Mouse (Mus musculus): ENCODE data around the gene Inafm1. TPM values are rescaled to one million over a fixed set of nuclear protein-coding genes. Genes with fewer than 3 reads are reported as not detected.

Gene Inafm1
- total and polyA plus RNA-seq, 3 experiments, result 1.5 to 9.5 (median 7.4) TPM

DNA sequence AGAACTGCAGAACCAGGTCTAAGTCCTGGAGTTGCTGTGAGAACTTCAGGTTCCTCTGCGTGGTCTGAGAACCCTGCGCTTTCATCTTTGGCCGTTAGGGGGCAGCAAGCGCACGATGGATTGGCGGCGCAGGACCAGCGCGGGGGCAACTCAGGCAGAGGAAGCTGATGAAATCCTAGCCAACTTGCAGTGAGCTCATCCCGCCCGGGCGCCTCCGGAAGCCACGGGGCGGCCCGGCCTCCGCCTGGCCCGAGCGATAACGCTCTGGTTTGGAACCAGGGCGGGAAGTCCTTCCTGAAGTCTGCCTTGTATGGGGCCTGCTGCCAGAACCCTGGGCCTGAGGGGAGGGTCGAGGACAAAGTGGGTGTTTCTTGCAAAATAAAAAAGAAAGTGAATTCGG is 21.4 kb upstream of the Inafm1 start (continued):
- peak; percentile 77 for TF ChIP-seq TCF12 (IDR thresholded peaks at IDR 0.05; ENCODE audit: low read depth, low read length)
- TF ChIP-seq USF2 (conservative IDR thresholded peaks at IDR 0.05; ENCODE audit: low read depth, low read length), result no peak
- no peak; the same call in 1 of the 2 replicates for TF ChIP-seq NRF1 (IDR thresholded peaks at IDR 0.05; ENCODE audit: low read depth, low read length)
- TF ChIP-seq MAX (IDR thresholded peaks at IDR 0.05; ENCODE audit: low read length), result no peak; the same call in 1 of the 2 replicates

DNA sequence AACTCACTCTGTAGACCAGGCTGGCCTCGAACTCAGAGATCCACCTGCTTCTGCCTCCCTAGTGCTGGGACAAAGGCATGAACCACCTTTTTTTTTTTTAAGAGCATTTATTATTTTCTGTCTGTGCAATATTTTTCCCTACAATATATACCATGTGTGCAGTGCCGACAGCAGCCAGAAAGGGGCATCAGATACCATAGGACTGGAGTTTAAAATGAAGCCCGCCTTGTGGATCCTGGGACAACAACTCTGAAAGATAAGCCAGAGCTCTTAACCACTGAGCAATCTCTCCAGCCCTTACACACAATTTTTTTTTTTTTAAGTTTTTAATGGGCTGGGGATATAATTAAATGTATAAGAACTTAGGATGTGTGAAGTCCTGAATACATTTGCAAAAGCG is 20.9 kb upstream of the Inafm1 start:
- H3K36me3 ChIP-seq (replicated peaks in 1 of 2; ENCODE audit: control insufficient read depth in 1 of 2, insufficient read depth in 1 of 2, low read length in 1 of 2), result no peaks in the 10 kb centered on the region
- no peaks in the 10 kb centered on the region for H3K9me3 ChIP-seq (replicated peaks; ENCODE audit: low read length)
- peak overlapping the region; percentile 82 for H3K9ac ChIP-seq (ENCODE audit: insufficient read depth, low read depth)
- H3K4me2 ChIP-seq (ENCODE audit: insufficient read depth, low read depth, poor library complexity, severe bottlenecking), result peak overlapping the region; percentile 39; the same call in 1 of the 2 replicates
- TF ChIP-seq ZNF384 (IDR thresholded peaks at IDR 0.05; ENCODE audit: low read depth, low read length), result peak; percentile 63
- TF ChIP-seq CHD1 (IDR thresholded peaks at IDR 0.05; ENCODE audit: low read depth, low read length), result no peak
- 0 out of 2 replicates have a peak, but pooled peaks have one; percentile 49 for TF ChIP-seq TBP (conservative IDR thresholded peaks at IDR 0.05; ENCODE audit: low read depth, low read length)
- TF ChIP-seq ZC3H11A (IDR thresholded peaks at IDR 0.05; ENCODE audit: low read depth, low read length), result peak; percentile 39
- TF ChIP-seq USF2 (conservative IDR thresholded peaks at IDR 0.05; ENCODE audit: low read depth, low read length), result no peak
- peak in 1 of 2 experiments; percentile 85; a peak in 2 of 4 replicates for TF ChIP-seq CTCF (conservative IDR thresholded peaks at IDR 0.05 in 1 of 2, IDR thresholded peaks at IDR 0.05 in 1 of 2; ENCODE audit: low read depth in 2 of 2, low read length in 2 of 2)
- no peak for TF ChIP-seq POLR2A (IDR thresholded peaks at IDR 0.05; ENCODE audit: low read depth, low read length)
- peak; percentile 84 for TF ChIP-seq RAD21 (IDR thresholded peaks at IDR 0.05; ENCODE audit: low read depth, low read length)
- peak; percentile 76 for TF ChIP-seq SMC3 (IDR thresholded peaks at IDR 0.05; ENCODE audit: low read depth, low read length)
- dilution Hi-C loops (cut with MboI; ENCODE audit: extremely low pct_ligation_motif_present, extremely low pct_unique_long_range_greater_than_20kb, low sequenced_read_pairs), result no loop called here
- H3K27me3 ChIP-seq (replicated peaks), result no peaks in the 10 kb centered on the region
- H3K27ac ChIP-seq (ENCODE audit: insufficient read depth, low read depth), result peak overlapping the region; percentile 67
- H3K4me1 ChIP-seq (ENCODE audit: control insufficient read depth in 1 of 2, insufficient read depth in 2 of 2), result peaks cover 16 to 27% of the 10 kb centered on the region in 2 experiments
- DNase-seq (ENCODE audit: extremely low read depth), result peak; percentile 78
- in situ Hi-C loops (cut with MboI; ENCODE audit: low pct_ligation_motif_present, low pct_unique_long_range_greater_than_20kb, low sequenced_read_pairs), result loop anchor here (5.0 kb wide), 1 partner anchor 33 kb away; no protein-coding TSS in a partner anchor
- peak overlapping the region in 2 of 3 experiments; percentile 20 to 54 for H3K4me3 ChIP-seq (replicated peaks in 1 of 3; ENCODE audit: low read depth in 2 of 3, low read length in 2 of 3, poor library complexity in 1 of 3)
- H3K79me2 ChIP-seq (replicated peaks; ENCODE audit: control insufficient read depth, extremely low read depth, insufficient read depth, poor library complexity, severe bottlenecking), result no peaks in the 10 kb centered on the region

DNA sequence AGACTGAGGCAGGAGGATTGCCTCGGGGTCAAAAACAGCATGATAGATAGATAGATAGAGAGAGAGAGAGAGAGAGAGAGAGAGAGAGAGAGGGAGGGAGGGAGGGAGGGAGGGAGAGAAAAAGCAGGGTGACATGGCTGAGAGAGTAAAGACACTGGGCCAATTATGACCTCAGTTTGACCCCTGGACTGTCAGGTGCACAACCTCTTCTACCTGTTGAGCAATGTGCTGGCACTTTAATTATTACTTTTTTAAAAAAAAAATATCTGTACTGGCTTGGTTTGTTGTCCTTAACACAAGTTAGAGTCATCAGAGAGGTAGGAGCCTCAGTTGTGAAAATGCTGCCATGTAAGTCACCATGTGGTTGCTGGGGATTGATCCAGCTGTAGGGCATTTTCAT is 14.4 kb upstream of the Inafm1 start:
- no peaks in the 10 kb centered on the region for H3K27me3 ChIP-seq (replicated peaks)
- peaks cover 12% of the 10 kb centered on the region for H3K79me2 ChIP-seq (replicated peaks; ENCODE audit: control insufficient read depth, extremely low read depth, insufficient read depth, poor library complexity, severe bottlenecking)
- no peaks in the 10 kb centered on the region for H3K9me3 ChIP-seq (replicated peaks; ENCODE audit: low read length)
- H3K27ac ChIP-seq (ENCODE audit: insufficient read depth, low read depth), result no peak overlapping the region
- no peak overlapping the region for H3K9ac ChIP-seq (ENCODE audit: insufficient read depth, low read depth)
- no peak overlapping the region for H3K4me3 ChIP-seq (replicated peaks in 1 of 3; ENCODE audit: low read depth in 2 of 3, low read length in 2 of 3, poor library complexity in 1 of 3)
- dilution Hi-C loops (cut with MboI; ENCODE audit: extremely low pct_ligation_motif_present, extremely low pct_unique_long_range_greater_than_20kb, low sequenced_read_pairs) (no loop called here), in situ Hi-C loops (cut with MboI; ENCODE audit: low pct_ligation_motif_present, low pct_unique_long_range_greater_than_20kb, low sequenced_read_pairs) (no loop called here)
- TF ChIP-seq TBP (conservative IDR thresholded peaks at IDR 0.05; ENCODE audit: low read depth, low read length) (no peak), MAZ (IDR thresholded peaks at IDR 0.05; ENCODE audit: low read depth, low read length) (no peak), MYC (IDR thresholded peaks at IDR 0.05; ENCODE audit: low read depth, low read length) (no peak), MXI1 (IDR thresholded peaks at IDR 0.05; ENCODE audit: low read depth, low read length) (no peak), GABPA (IDR thresholded peaks at IDR 0.05; ENCODE audit: insufficient replicate concordance, low read depth, low read length) (no peak), UBTF (IDR thresholded peaks at IDR 0.05; ENCODE audit: low read depth, low read length) (no peak), POLR2A (IDR thresholded peaks at IDR 0.05; ENCODE audit: low read depth, low read length) (no peak), ETS1 (conservative IDR thresholded peaks at IDR 0.05; ENCODE audit: low read depth, low read length) (no peak), CHD1 (IDR thresholded peaks at IDR 0.05; ENCODE audit: low read depth, low read length) (no peak), CHD2 (IDR thresholded peaks at IDR 0.05; ENCODE audit: low read length) (no peak), E2F4 (IDR thresholded peaks at IDR 0.05; ENCODE audit: insufficient replicate concordance, low read depth, low read length) (no peak), ZKSCAN1 (IDR thresholded peaks at IDR 0.05; ENCODE audit: borderline replicate concordance, low read depth, low read length) (no peak), ZMIZ1 (IDR thresholded peaks at IDR 0.05; ENCODE audit: low read depth, low read length) (no peak), ELF1 (IDR thresholded peaks at IDR 0.05; ENCODE audit: low read depth, low read length) (no peak), PAX5 (IDR thresholded peaks at IDR 0.05; ENCODE audit: low read length) (no peak), RAD21 (IDR thresholded peaks at IDR 0.05; ENCODE audit: low read depth, low read length) (no peak), KAT2A (IDR thresholded peaks at IDR 0.05; ENCODE audit: insufficient replicate concordance, low read length) (no peak), IRF4 (IDR thresholded peaks at IDR 0.05; ENCODE audit: low read depth, low read length) (no peak), BHLHE40 (IDR thresholded peaks at IDR 0.05; ENCODE audit: low read depth, low read length) (no peak), JUND (conservative IDR thresholded peaks at IDR 0.05; ENCODE audit: low read depth, low read length) (no peak)
- no peak for DNase-seq (ENCODE audit: extremely low read depth)
- H3K4me2 ChIP-seq (ENCODE audit: insufficient read depth, low read depth, poor library complexity, severe bottlenecking), result no peak overlapping the region
- H3K36me3 ChIP-seq (replicated peaks in 1 of 2; ENCODE audit: control insufficient read depth in 1 of 2, insufficient read depth in 1 of 2, low read length in 1 of 2), result peaks cover 17 to 20% of the 10 kb centered on the region in 2 experiments
- H3K4me1 ChIP-seq (ENCODE audit: control insufficient read depth in 1 of 2, insufficient read depth in 2 of 2), result peaks cover 0 to 14% of the 10 kb centered on the region in 2 experiments; a peak in 2 of 4 replicates
